Mouse (Mus musculus): ENCODE results near the gene Scyl1. TPM values are rescaled to one million over a fixed set of nuclear protein-coding genes. Genes with fewer than 3 reads are reported as not detected.

Gene Scyl1
- total and polyA plus RNA-seq, 3 experiments: 57.2 to 95.6 (median 70.0) TPM

DNA sequence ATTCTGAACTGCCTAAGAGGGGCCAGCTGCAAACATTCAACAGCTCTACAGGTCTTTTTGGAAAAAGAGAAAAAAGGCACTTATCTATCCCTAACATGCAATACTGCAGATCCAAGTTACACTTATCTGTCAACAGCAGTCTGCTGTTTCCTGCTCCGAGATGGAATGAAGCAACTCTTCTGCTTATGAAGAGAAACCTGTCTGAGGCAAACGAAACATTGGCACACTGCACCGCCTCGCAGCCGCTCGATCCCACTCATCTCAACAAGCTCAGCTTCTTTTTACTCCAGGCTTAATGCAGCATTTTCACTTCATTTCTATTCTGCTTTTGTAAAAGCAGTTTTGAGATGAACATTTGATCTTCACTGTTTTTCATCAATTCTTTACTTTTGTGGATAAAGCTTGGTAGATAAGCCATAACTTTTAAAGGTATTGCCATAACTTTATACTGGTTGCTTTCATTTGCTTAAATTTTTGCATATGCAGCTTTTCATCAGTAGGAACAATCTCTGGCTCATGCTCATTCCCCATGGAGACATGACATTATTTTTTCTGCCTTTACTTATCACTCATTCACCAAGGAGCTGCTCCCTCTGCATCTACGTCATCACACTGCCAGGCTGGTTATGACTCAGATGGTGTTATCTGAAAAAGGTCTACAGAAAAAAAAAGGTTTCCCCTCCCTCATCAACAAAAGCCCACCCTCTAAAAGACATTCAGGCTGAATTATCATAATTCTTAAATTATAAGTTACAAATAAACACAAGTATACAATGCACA, 27.7 kb upstream of the Scyl1 start:
- DNase-seq: no peak
- intact Hi-C loops (cut with DNase I): no loop called here
- WGBS: 0% methylated on average over 7 of the region's 7 CpGs
- Histone ChIP-seq H3K27ac (peak overlapping the region; percentile 100), H3K9ac (ENCODE audit: low read depth, low read length) (peak overlapping the region; percentile 73), H3K36me3 (ENCODE audit: control insufficient read depth, insufficient read depth, low read length) (peaks cover 35% of the 10 kb centered on the region), H3K4me1 (ENCODE audit: control insufficient read depth, insufficient read depth, low read length) (peaks cover 7% of the 10 kb centered on the region), H3K27me3 (ENCODE audit: control insufficient read depth, insufficient read depth, low read length) (no peaks in the 10 kb centered on the region), H3K79me2 (replicated peaks; ENCODE audit: control insufficient read depth, insufficient read depth, low read length) (peaks cover 7% of the 10 kb centered on the region), H3K4me3 (peak overlapping the region; percentile 89)
- peak; percentile 72 for TF ChIP-seq POLR2A (IDR thresholded peaks at IDR 0.05; ENCODE audit: insufficient read depth, low read depth, low read length)
- TF ChIP-seq CTCF (IDR thresholded peaks at IDR 0.05): no peak

- intact Hi-C loops (cut with DNase I): no loop called here
- Histone ChIP-seq H3K9ac (ENCODE audit: low read depth, low read length) (peak overlapping the region; percentile 75), H3K4me3 (peak overlapping the region; percentile 89), H3K4me1 (ENCODE audit: control insufficient read depth, insufficient read depth, low read length) (peaks cover 10% of the 10 kb centered on the region), H3K79me2 (replicated peaks; ENCODE audit: control insufficient read depth, insufficient read depth, low read length) (peaks cover 7% of the 10 kb centered on the region), H3K27ac (peak overlapping the region; percentile 100), H3K27me3 (ENCODE audit: control insufficient read depth, insufficient read depth, low read length) (no peaks in the 10 kb centered on the region), H3K36me3 (ENCODE audit: control insufficient read depth, insufficient read depth, low read length) (peaks cover 35% of the 10 kb centered on the region)
- WGBS: 1% methylated on average over 7 of the region's 7 CpGs
- no peak for DNase-seq
- TF ChIP-seq POLR2A (IDR thresholded peaks at IDR 0.05; ENCODE audit: insufficient read depth, low read depth, low read length): peak; percentile 70; the same call in 1 of the 2 replicates
- TF ChIP-seq EP300 (IDR thresholded peaks at IDR 0.05; ENCODE audit: insufficient read depth, low read depth, low read length): no peak
Measured at GRCm38 (mm10) chr19:5797381-5798111, 26.3 kb upstream of the Scyl1 start.

DNA sequence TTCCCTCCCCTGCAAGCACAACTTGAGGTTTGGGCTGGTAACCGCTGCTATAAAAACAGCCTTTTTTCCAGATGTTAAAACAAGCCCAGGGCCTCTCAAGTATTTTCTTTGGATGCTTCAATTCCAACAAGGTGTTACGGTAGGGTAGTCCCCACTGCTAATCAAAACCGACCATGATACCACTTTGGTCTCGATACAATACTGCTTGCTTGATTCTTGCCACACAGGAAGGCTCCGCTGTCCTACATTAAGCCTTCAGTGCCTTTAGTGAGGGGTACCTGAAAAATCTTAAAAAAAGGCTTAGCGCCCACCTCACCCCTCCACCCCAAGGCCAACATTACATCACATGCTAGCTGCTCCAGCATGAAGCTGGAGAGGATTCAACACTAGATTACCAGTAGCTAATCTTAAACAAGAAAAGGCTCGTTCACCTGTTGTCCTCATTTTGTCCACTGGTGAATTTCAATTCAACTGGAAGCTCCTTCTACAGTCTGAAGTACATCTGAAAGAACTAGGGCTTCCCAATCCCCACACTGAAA, 25.4 kb upstream of the Scyl1 start:
- Histone ChIP-seq H3K27me3 (ENCODE audit: control insufficient read depth, insufficient read depth, low read length) (no peaks in the 10 kb centered on the region), H3K4me1 (ENCODE audit: control insufficient read depth, insufficient read depth, low read length) (peaks cover 10% of the 10 kb centered on the region), H3K9ac (ENCODE audit: low read depth, low read length) (peak overlapping the region; percentile 75), H3K79me2 (replicated peaks; ENCODE audit: control insufficient read depth, insufficient read depth, low read length) (peaks cover 7% of the 10 kb centered on the region), H3K4me3 (peak overlapping the region; percentile 89), H3K27ac (peak overlapping the region; percentile 100), H3K36me3 (ENCODE audit: control insufficient read depth, insufficient read depth, low read length) (peaks cover 35% of the 10 kb centered on the region)
- 18% methylated on average over 7 of the region's 7 CpGs for WGBS
- intact Hi-C loops (cut with DNase I): no loop called here
- no peak for DNase-seq
- TF ChIP-seq EP300 (IDR thresholded peaks at IDR 0.05; ENCODE audit: insufficient read depth, low read depth, low read length): 0 out of 2 replicates have a peak, but pooled peaks have one; percentile 14
- TF ChIP-seq POLR2A (IDR thresholded peaks at IDR 0.05; ENCODE audit: insufficient read depth, low read depth, low read length): peak; percentile 13; the same call in 1 of the 2 replicates
- no peak for TF ChIP-seq CTCF (IDR thresholded peaks at IDR 0.05)

DNA sequence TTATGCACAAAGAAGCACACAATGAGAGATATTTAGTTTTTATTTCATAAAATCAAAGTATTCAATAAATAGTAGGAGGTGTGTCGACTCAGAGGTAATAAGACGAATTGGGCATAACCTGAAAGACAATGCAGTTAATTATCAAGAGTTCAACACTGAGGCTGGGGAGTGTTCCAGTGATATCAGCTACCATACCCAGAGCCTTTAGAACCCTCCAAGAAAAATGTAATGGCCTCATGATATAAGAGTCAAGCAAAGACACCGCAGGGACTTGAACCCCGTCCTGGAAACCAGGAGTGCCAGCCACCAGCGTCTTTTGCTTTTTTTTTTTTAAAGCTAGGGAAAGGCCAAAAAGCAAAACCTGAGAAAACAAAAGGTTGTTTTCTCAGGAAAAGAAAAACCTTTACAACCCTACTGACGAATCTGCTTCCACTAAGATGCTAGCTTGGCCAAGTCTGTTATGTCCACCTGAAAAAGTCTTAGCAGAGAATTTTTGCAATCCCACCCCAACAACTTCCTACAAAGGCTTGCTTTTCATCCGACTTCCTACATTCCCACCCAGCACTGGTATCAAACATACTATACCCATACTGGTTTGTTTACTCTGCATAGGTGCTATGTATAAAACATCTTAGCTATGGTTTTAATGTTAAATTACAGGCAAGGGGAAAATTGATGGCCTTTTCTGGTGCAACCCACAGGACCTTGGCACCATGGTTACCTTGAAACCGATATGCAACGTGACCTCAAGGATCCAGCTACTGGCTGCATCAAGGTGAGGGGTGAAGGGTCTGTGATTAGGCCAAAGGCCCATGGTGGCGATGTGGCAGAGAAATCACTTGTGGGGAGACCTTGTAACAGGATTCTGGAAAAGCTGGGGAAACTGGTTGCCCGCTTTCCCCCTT, 24.7 kb upstream of the Scyl1 start:
- intact Hi-C loops (cut with DNase I): no loop called here
- Histone ChIP-seq H3K36me3 (ENCODE audit: control insufficient read depth, insufficient read depth, low read length) (peaks cover 35% of the 10 kb centered on the region), H3K27me3 (ENCODE audit: control insufficient read depth, insufficient read depth, low read length) (no peaks in the 10 kb centered on the region), H3K79me2 (replicated peaks; ENCODE audit: control insufficient read depth, insufficient read depth, low read length) (peaks cover 4% of the 10 kb centered on the region), H3K4me1 (ENCODE audit: control insufficient read depth, insufficient read depth, low read length) (peaks cover 10% of the 10 kb centered on the region), H3K4me3 (peak overlapping the region; percentile 89), H3K9ac (ENCODE audit: low read depth, low read length) (peak overlapping the region; percentile 75; the same call in 1 of the 2 replicates), H3K27ac (peak overlapping the region; percentile 100)
- TF ChIP-seq POLR2A (IDR thresholded peaks at IDR 0.05; ENCODE audit: insufficient read depth, low read depth, low read length) (peak; percentile 70), CTCF (IDR thresholded peaks at IDR 0.05) (no peak), EP300 (IDR thresholded peaks at IDR 0.05; ENCODE audit: insufficient read depth, low read depth, low read length) (peak; percentile 74; the same call in 1 of the 2 replicates)
- 23% methylated on average over 11 of the region's 11 CpGs for WGBS
- peak in 1 of 2 experiments; percentile 46 for DNase-seq
